Mouse (Mus musculus) heart, embryonic 11.5 days (tissue): ENCODE measurements at regions not wholly inside any gene's neighbourhood (a gene's known extent, or its start where the extent isn't known, plus 50 kb on each side); places are given as distances from the start of the nearest gene placed in this dataset.

Source experiments
- ATAC-seq: fragments of 200-750 bp; cut with Nextera tagmentation; replicated peaks from 2 replicates; pipeline ENCODE4 v1.8.0; 2017; ENCODE audit warnings: moderate library complexity; ENCODE audit not compliant: insufficient number of reproducible peaks, low FRiP score, low TSS enrichment
- H3K27ac ChIP-seq: fragments of 300-500 bp; sonication (generic); 2 replicates; pipeline ENCODE4 v1.5.1; 2014; ENCODE audit warnings: mild to moderate bottlenecking, low read depth, low read length
- H3K27me3 ChIP-seq: fragments of 300-500 bp; sonication (generic); 2 replicates; pipeline ENCODE4 v1.6.1; 2014; ENCODE audit warnings: mild to moderate bottlenecking, low read length, mixed read lengths; ENCODE audit not compliant: control insufficient read depth, insufficient read depth
- H3K36me3 ChIP-seq: fragments of 300-500 bp; sonication (generic); 2 replicates; pipeline ENCODE4 v1.6.1; 2014; ENCODE audit warnings: mild to moderate bottlenecking, low read length, moderate library complexity, mixed read lengths; ENCODE audit not compliant: control insufficient read depth, insufficient read depth
- H3K4me1 ChIP-seq: fragments of 300-500 bp; sonication (generic); 2 replicates; pipeline ENCODE4 v1.6.1; 2014; ENCODE audit warnings: low read length; ENCODE audit not compliant: control insufficient read depth, insufficient read depth
- H3K4me2 ChIP-seq: fragments of 300-500 bp; sonication (generic); 2 replicates; pipeline ENCODE4 v1.6.1; 2014; ENCODE audit warnings: mild to moderate bottlenecking, moderate library complexity
- H3K4me3 ChIP-seq: fragments of 300-500 bp; sonication (generic); 2 replicates; pipeline ENCODE4 v1.5.1; 2014; ENCODE audit warnings: low read depth, low read length
- H3K9ac ChIP-seq: fragments of 300-500 bp; sonication (generic); 2 replicates; pipeline ENCODE4 v1.6.1; 2014; ENCODE audit warnings: mild to moderate bottlenecking, low read depth, low read length, moderate library complexity
- H3K9me3 ChIP-seq: fragments of 300-500 bp; sonication (generic); replicated peaks from 2 replicates; pipeline ENCODE4 v1.6.1; 2016; ENCODE audit warnings: low read length; ENCODE audit not compliant: control insufficient read depth
- WGBS: fragments of 180-500 bp; shearing (Covaris S2); extraction: QIAGEN DNeasy Blood & Tissue Kit; methylation state at CpG from one replicate; pipeline ENCODE4 v1.1.7; 2014; ENCODE audit not compliant: insufficient replicate concordance; 5-methylcytosine and 5-hydroxymethylcytosine counted together

GRCm38 (mm10) chr7:145071996-145072790 is 132.5 kb upstream of the Ccnd1 start:
- H3K9ac ChIP-seq, result no peak overlapping the region
- no peak overlapping the region for H3K4me2 ChIP-seq
- H3K27ac ChIP-seq, result no peak overlapping the region
- H3K4me3 ChIP-seq, result no peak overlapping the region
- no peaks in the 10 kb centered on the region for H3K36me3 ChIP-seq
- WGBS, result 69% methylated on average over 5 of the region's 5 CpGs
- H3K4me1 ChIP-seq, result no peaks in the 10 kb centered on the region
- no peak for ATAC-seq
- no peaks in the 10 kb centered on the region for H3K9me3 ChIP-seq
- no peaks in the 10 kb centered on the region for H3K27me3 ChIP-seq

GRCm38 (mm10) chr7:145071533-145071932 is 131.8 kb upstream of the Ccnd1 start:
- no peak overlapping the region for H3K9ac ChIP-seq
- ATAC-seq, result no peak

GRCm38 (mm10) chr7:145067366-145067765 is 127.6 kb upstream of the Ccnd1 start:
- H3K27me3 ChIP-seq, result no peaks in the 10 kb centered on the region
- 34% methylated on average over 3 of the region's 3 CpGs for WGBS

More at GRCm38 (mm10) chr7:145071533-145071932, 131.8 kb upstream of the Ccnd1 start:
- H3K27ac ChIP-seq, result no peak overlapping the region
- no peak overlapping the region for H3K4me3 ChIP-seq
- no peak overlapping the region for H3K4me2 ChIP-seq
- H3K36me3 ChIP-seq, result no peaks in the 10 kb centered on the region
- H3K4me1 ChIP-seq, result no peaks in the 10 kb centered on the region
- 70% methylated on average over 2 of the region's 2 CpGs for WGBS
- H3K9me3 ChIP-seq, result no peaks in the 10 kb centered on the region
- no peaks in the 10 kb centered on the region for H3K27me3 ChIP-seq

GRCm38 (mm10) chr7:145056320-145056719 is 116.6 kb upstream of the Ccnd1 start:
- Histone ChIP-seq H3K4me3 (no peak overlapping the region), H3K27ac (no peak overlapping the region), H3K4me2 (no peak overlapping the region), H3K4me1 (no peaks in the 10 kb centered on the region), H3K9me3 (no peaks in the 10 kb centered on the region), H3K27me3 (no peaks in the 10 kb centered on the region), H3K9ac (no peak overlapping the region), H3K36me3 (no peaks in the 10 kb centered on the region)
- WGBS, result 58% methylated on average over 7 of the region's 7 CpGs
- no peak for ATAC-seq

More at GRCm38 (mm10) chr7:145067366-145067765, 127.6 kb upstream of the Ccnd1 start:
- ATAC-seq, result no peak
- no peaks in the 10 kb centered on the region for H3K36me3 ChIP-seq
- H3K9me3 ChIP-seq, result no peaks in the 10 kb centered on the region
- no peaks in the 10 kb centered on the region for H3K4me1 ChIP-seq
- H3K4me3 ChIP-seq, result no peak overlapping the region
- no peak overlapping the region for H3K9ac ChIP-seq
- H3K27ac ChIP-seq, result no peak overlapping the region
- no peak overlapping the region for H3K4me2 ChIP-seq

- Histone ChIP-seq H3K4me2 (no peak overlapping the region), H3K36me3 (no peaks in the 10 kb centered on the region), H3K4me1 (no peaks in the 10 kb centered on the region), H3K27me3 (no peaks in the 10 kb centered on the region), H3K4me3 (no peak overlapping the region), H3K9me3 (no peaks in the 10 kb centered on the region), H3K27ac (no peak overlapping the region), H3K9ac (no peak overlapping the region)
- no peak for ATAC-seq
Observed at GRCm38 (mm10) chr7:145051616-145052015, 111.9 kb upstream of the Ccnd1 start.

- WGBS, result 79% methylated on average over 3 of the region's 3 CpGs
Observed at GRCm38 (mm10) chr7:145050729-145051128, 111.0 kb upstream of the Ccnd1 start.

GRCm38 (mm10) chr7:145048481-145048877 is 108.8 kb upstream of the Ccnd1 start:
- no peaks in the 10 kb centered on the region for H3K36me3 ChIP-seq
- H3K4me3 ChIP-seq, result no peak overlapping the region
- H3K27me3 ChIP-seq, result no peaks in the 10 kb centered on the region
- H3K27ac ChIP-seq, result no peak overlapping the region
- no peak for ATAC-seq
- H3K9ac ChIP-seq, result no peak overlapping the region
- no peaks in the 10 kb centered on the region for H3K9me3 ChIP-seq
- 76% methylated on average over 5 of the region's 5 CpGs for WGBS
- peaks cover 11% of the 10 kb centered on the region for H3K4me1 ChIP-seq
- H3K4me2 ChIP-seq, result no peak overlapping the region

More at GRCm38 (mm10) chr7:145050729-145051128, 111.0 kb upstream of the Ccnd1 start:
- no peaks in the 10 kb centered on the region for H3K36me3 ChIP-seq
- ATAC-seq, result no peak
- H3K27me3 ChIP-seq, result no peaks in the 10 kb centered on the region
- H3K4me3 ChIP-seq, result no peak overlapping the region
- H3K4me1 ChIP-seq, result no peaks in the 10 kb centered on the region
- no peak overlapping the region for H3K27ac ChIP-seq
- no peak overlapping the region for H3K9ac ChIP-seq
- H3K9me3 ChIP-seq, result no peaks in the 10 kb centered on the region
- H3K4me2 ChIP-seq, result no peak overlapping the region

GRCm38 (mm10) chr7:145047771-145048480 is 108.2 kb upstream of the Ccnd1 start:
- no peak for ATAC-seq
- 55% methylated on average over 7 of the region's 7 CpGs for WGBS
- H3K27ac ChIP-seq, result peak overlapping the region; percentile 2
- H3K4me1 ChIP-seq, result peaks cover 11% of the 10 kb centered on the region
- H3K4me3 ChIP-seq, result no peak overlapping the region
- H3K9me3 ChIP-seq, result no peaks in the 10 kb centered on the region
- H3K27me3 ChIP-seq, result no peaks in the 10 kb centered on the region
- H3K4me2 ChIP-seq, result no peak overlapping the region
- no peaks in the 10 kb centered on the region for H3K36me3 ChIP-seq
- H3K9ac ChIP-seq, result peak overlapping the region; percentile 30; the same call in 1 of the 2 replicates
